Mouse (Mus musculus): ENCODE measurements around the gene Phrf1.

- TF ChIP-seq CTCF (IDR thresholded peaks at IDR 0.05; ENCODE audit: borderline replicate concordance, insufficient read depth, low read length) (no peak), POLR2A (IDR thresholded peaks at IDR 0.05; ENCODE audit: low read depth, low read length) (no peak)
Measured at GRCm38 (mm10) chr7:141231551-141231950, 3.0 kb downstream of the Phrf1 start.
